Mouse (Mus musculus) liver, embryonic 14.5 days (tissue): Measurements from ENCODE around the gene Tbcc.

Source experiments
- CTCF ChIP-seq: IDR thresholded peaks from 2 replicates; pipeline ENCODE4 v1.5.1; 2016; ENCODE audit warnings: antibody characterized with exemption, low read depth, control low read depth
- EP300 ChIP-seq: IDR thresholded peaks from 2 replicates; pipeline ENCODE4 v1.6.1; 2016; ENCODE audit warnings: antibody characterized with exemption, low read depth

DNA sequence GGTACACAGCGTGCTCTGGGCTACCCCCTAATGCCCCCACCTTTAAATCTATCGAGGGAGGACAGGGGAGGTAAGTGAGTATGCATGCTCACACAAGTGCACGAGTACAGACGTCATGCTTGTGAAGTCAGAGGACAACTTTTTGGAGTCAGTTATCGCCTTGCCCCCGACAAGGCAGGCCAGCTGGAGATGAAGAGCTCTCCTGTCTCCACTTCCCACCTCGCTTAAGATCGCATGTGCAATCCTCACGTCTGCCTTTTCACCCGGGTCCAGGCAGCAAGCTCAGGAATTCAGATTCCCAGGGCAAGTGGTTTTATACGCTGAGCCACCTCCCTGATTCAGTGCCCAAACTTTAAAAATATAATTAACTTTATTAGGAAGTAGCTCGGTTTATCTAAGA lies 45.2 kb upstream of the Tbcc start:
- TF ChIP-seq CTCF: no peak
- no peak for TF ChIP-seq EP300
